Mouse (Mus musculus): ENCODE results near the gene Gm5286. TPM values are rescaled to one million over a fixed set of nuclear protein-coding genes. Genes with fewer than 3 reads are reported as not detected.
"Not testable (repeated sequence)": the region's sequence is repeated elsewhere in the genome, so short reads cannot be mapped to it uniquely, and the experiment has no call there.

Gene Gm5286
- not detected for total RNA-seq (2021)
- long read RNA-seq, experiment 1: 0 reads
- long read RNA-seq, experiment 2: 0 reads

GRCm38 (mm10) chr3:94196414-94196813 is at the start of gene Gm5286:
Gene Gm5286, plus strand, starts transcription at chr3:94196714.
- not testable (repeated sequence) for DNase-seq (ENCODE audit: low spot score in 2 of 2)

GRCm38 (mm10) chr3:94167351-94167750 is 29.2 kb upstream of the Gm5286 start:
- not testable (repeated sequence) for DNase-seq (ENCODE audit: low spot score in 2 of 2)

GRCm38 (mm10) chr3:94178093-94178492 is 18.4 kb upstream of the Gm5286 start, which contains the start of gene Gm10696:
Gene Gm10696, minus strand, starts transcription at chr3:94178193.
- not testable (repeated sequence) for DNase-seq (ENCODE audit: low spot score in 2 of 2)

Other genes starting within 250 kb of the Gm5286 start
- not detected for gene Tdpoz5, start 235.4 kb upstream of the Gm5286 start, total RNA-seq (2021)
- gene Gm9125, start 141.8 kb upstream of the Gm5286 start, total RNA-seq (2021): not detected
- gene Gm10697, start 124.1 kb upstream of the Gm5286 start, total RNA-seq (2021): not detected
- gene Gm10696, start 18.5 kb upstream of the Gm5286 start, total RNA-seq (2021): not detected
- gene Gm4778, start 67.3 kb downstream of the Gm5286 start, total RNA-seq (2021): not detected
- 10 to 100 TPM; 25.0 to 30.5 TPM for gene Them4, start 113.4 kb downstream of the Gm5286 start, total RNA-seq (2021)
- not detected for gene Them5, start 145.4 kb downstream of the Gm5286 start, total RNA-seq (2021)
- under 1 TPM; 0.48 TPM for gene C2cd4d, start 165.7 kb downstream of the Gm5286 start, total RNA-seq (2021)
- gene Rorc, start 176.1 kb downstream of the Gm5286 start, total RNA-seq (2021): under 1 TPM; 0.29 to 0.88 TPM
- gene Lingo4, start 201.8 kb downstream of the Gm5286 start, total RNA-seq (2021): 1 to 10 TPM; 1.3 to 1.6 TPM
- gene Tdrkh, start 216.6 kb downstream of the Gm5286 start, total RNA-seq (2021): 10 to 100 TPM; 44.7 to 46.4 TPM
- 10 to 100 TPM; 42.8 TPM for gene Mrpl9, start 246.6 kb downstream of the Gm5286 start, total RNA-seq (2021)
- under 1 TPM in 1 of 2 experiments, not detected in 1; 0.41 TPM for gene Oaz3, start 247.2 kb downstream of the Gm5286 start, total RNA-seq (2021)

Data from layer of hippocampus, postnatal 14 days (tissue).